Mouse (Mus musculus) intestine, embryonic 14.5 days (tissue): ENCODE data around the gene Olfr594. TPM values are rescaled to one million over a fixed set of nuclear protein-coding genes. Genes with fewer than 3 reads are reported as not detected.
"Not testable (repeated sequence)": the region's sequence is repeated elsewhere in the genome, so short reads cannot be mapped to it uniquely, and the experiment has no call there.

ENCODE experiments used
- ATAC-seq: fragments of 200-750 bp; cut with Nextera tagmentation; replicated peaks from 2 replicates; pipeline ENCODE4 v1.8.0; 2017; ENCODE audit warnings: low read depth, moderate number of reproducible peaks, moderate TSS enrichment, moderate library complexity; ENCODE audit not compliant: low FRiP score, low TSS enrichment
- DNase-seq: peaks from one replicate; pipeline ENCODE4 v3.0.0-alpha.2; 2018; ENCODE audit warnings: low spot score
- H3K27ac ChIP-seq: fragments of 300-500 bp; sonication (generic); 2 replicates; pipeline ENCODE4 v1.5.1; 2014; ENCODE audit warnings: low read depth, mild to moderate bottlenecking, control low read depth
- H3K27me3 ChIP-seq: fragments of 300-500 bp; sonication (generic); replicated peaks from 2 replicates; pipeline ENCODE4 v1.6.1; 2014; ENCODE audit warnings: low read length, control low read depth; ENCODE audit not compliant: control insufficient read depth, insufficient read depth
- H3K36me3 ChIP-seq: fragments of 300-500 bp; sonication (generic); 2 replicates; pipeline ENCODE4 v1.6.1; 2014; ENCODE audit warnings: low read length, control low read depth; ENCODE audit not compliant: control insufficient read depth, insufficient read depth
- H3K4me1 ChIP-seq: fragments of 300-500 bp; sonication (generic); replicated peaks from 2 replicates; pipeline ENCODE4 v1.6.1; 2014; ENCODE audit warnings: low read length, control low read depth, mixed read lengths; ENCODE audit not compliant: control insufficient read depth, insufficient read depth
- H3K4me2 ChIP-seq: fragments of 300-500 bp; sonication (generic); 2 replicates; pipeline ENCODE4 v1.6.1; 2014; ENCODE audit warnings: low read length
- H3K4me3 ChIP-seq: fragments of 300-500 bp; sonication (generic); 2 replicates; pipeline ENCODE4 v1.5.1; 2014; ENCODE audit warnings: low read depth, low read length, control low read depth, mixed read lengths
- H3K9ac ChIP-seq: fragments of 300-500 bp; sonication (generic); 2 replicates; pipeline ENCODE4 v1.6.1; 2014; ENCODE audit warnings: mild to moderate bottlenecking, low read length
- H3K9me3 ChIP-seq: fragments of 300-500 bp; sonication (generic); 2 replicates; pipeline ENCODE4 v1.6.1; 2016; ENCODE audit warnings: low read length, control low read depth; ENCODE audit not compliant: control insufficient read depth
- WGBS: fragments of 180-500 bp; shearing (Covaris S2); extraction: QIAGEN DNeasy Blood & Tissue Kit; methylation state at CpG from one replicate; pipeline ENCODE4 v1.1.7; 2014; 5-methylcytosine and 5-hydroxymethylcytosine counted together
- microRNA-seq: library from miRNA; unstranded; fragments of <30 nt; microRNA quantifications from one replicate; pipeline ENCODE4, GENCODE M21; 2016
- polyA plus RNA-seq: library from polyadenylated mRNA; unstranded; fragments of >200 nt; fragmentation: Nextera tagmentation; extraction: Ambion mirVana; gene quantifications from 2 replicates; pipeline ENCODE4 v1.2.1, GENCODE M21; 2014

Olfr594 gene
- not detected in 2 replicates for polyA plus RNA-seq

GRCm38 (mm10) chr7:103216696-103217095 lies at the start of gene Olfr594:
Gene Olfr594, plus strand, starts transcription at chr7:103216996.
- no peaks in the 10 kb centered on the region for H3K4me1 ChIP-seq
- H3K9me3 ChIP-seq: no peaks in the 10 kb centered on the region
- H3K27ac ChIP-seq: no peak within 1 kb of the TSS
- no peaks in the 10 kb centered on the region for H3K36me3 ChIP-seq
- no peak within 1 kb of the TSS for H3K9ac ChIP-seq
- no peak for ATAC-seq
- H3K4me3 ChIP-seq: no peak within 1 kb of the TSS
- no peaks in the 10 kb centered on the region for H3K27me3 ChIP-seq
- DNase-seq: no peak
- H3K4me2 ChIP-seq: no peak within 1 kb of the TSS

GRCm38 (mm10) chr7:103169697-103170096 lies 47.1 kb upstream of the Olfr594 start:
- ATAC-seq: no peak
- Histone ChIP-seq H3K27me3 (no peaks in the 10 kb centered on the region), H3K4me3 (no peak overlapping the region), H3K27ac (no peak overlapping the region), H3K36me3 (no peaks in the 10 kb centered on the region), H3K4me1 (no peaks in the 10 kb centered on the region), H3K9me3 (no peaks in the 10 kb centered on the region), H3K9ac (no peak overlapping the region), H3K4me2 (no peak overlapping the region)
- no peak for DNase-seq
- 80% methylated on average over 5 of the region's 5 CpGs for WGBS

GRCm38 (mm10) chr7:103178240-103178639 lies 38.6 kb upstream of the Olfr594 start, which contains the start of gene Olfr591:
Gene Olfr591, minus strand, starts transcription at chr7:103178340.
- Histone ChIP-seq H3K4me2 (no peak within 1 kb of the TSS), H3K27ac (no peak within 1 kb of the TSS)
- 89% methylated on average over 1 of the region's 1 CpGs for WGBS

GRCm38 (mm10) chr7:103184503-103184902 lies 32.3 kb upstream of the Olfr594 start, which contains the start of gene Olfr592:
Gene Olfr592, plus strand, starts transcription at chr7:103184803.
- DNase-seq, H3K9ac ChIP-seq, H3K4me3 ChIP-seq, H3K27me3 ChIP-seq, H3K27ac ChIP-seq, H3K9me3 ChIP-seq, H3K36me3 ChIP-seq, ATAC-seq, H3K4me2 ChIP-seq, H3K4me1 ChIP-seq: not testable (repeated sequence)
- WGBS: 86% methylated on average over 1 of the region's 1 CpGs

More at GRCm38 (mm10) chr7:103178240-103178639, 38.6 kb upstream of the Olfr594 start, which contains the start of gene Olfr591:
- Histone ChIP-seq H3K4me3 (no peak within 1 kb of the TSS), H3K4me1 (no peaks in the 10 kb centered on the region), H3K9ac (no peak within 1 kb of the TSS), H3K36me3 (no peaks in the 10 kb centered on the region), H3K27me3 (no peaks in the 10 kb centered on the region), H3K9me3 (no peaks in the 10 kb centered on the region; the same call in 1 of the 2 replicates)
- DNase-seq: no peak
- no peak for ATAC-seq

- 70% methylated on average over 1 of the region's 1 CpGs for whole genome bisulfite sequencing
- ATAC-seq (no peak), DNase-seq (no peak)
- H3K4me1 ChIP-seq: no peaks in the 10 kb centered on the region
- no peak within 1 kb of the TSS for H3K4me3 ChIP-seq
- no peak within 1 kb of the TSS for H3K4me2 ChIP-seq
- no peak within 1 kb of the TSS for H3K9ac ChIP-seq
- no peak within 1 kb of the TSS for H3K27ac ChIP-seq
- H3K27me3 ChIP-seq: no peaks in the 10 kb centered on the region
- no peaks in the 10 kb centered on the region for H3K9me3 ChIP-seq
- no peaks in the 10 kb centered on the region for H3K36me3 ChIP-seq
Observed at GRCm38 (mm10) chr7:103211562-103211961, 5.2 kb upstream of the Olfr594 start, which contains the start of gene Olfr593. Gene Olfr593, plus strand, starts transcription at chr7:103211862.

- not testable (repeated sequence) for DNase-seq, H3K4me3 ChIP-seq, H3K9ac ChIP-seq, H3K9me3 ChIP-seq, H3K27ac ChIP-seq, H3K4me2 ChIP-seq, H3K36me3 ChIP-seq, ATAC-seq, H3K4me1 ChIP-seq, H3K27me3 ChIP-seq
- WGBS: 88% methylated on average over 5 of the region's 5 CpGs
Observed at GRCm38 (mm10) chr7:103212050-103212449, 4.7 kb upstream of the Olfr594 start.

- H3K4me2 ChIP-seq, H3K36me3 ChIP-seq, DNase-seq, H3K27me3 ChIP-seq, H3K27ac ChIP-seq, ATAC-seq, H3K4me1 ChIP-seq, H3K9me3 ChIP-seq, H3K9ac ChIP-seq, H3K4me3 ChIP-seq: not testable (repeated sequence)
Observed at GRCm38 (mm10) chr7:103252405-103252804, 35.6 kb downstream of the Olfr594 start, which contains the start of gene Usp17ld. Gene Usp17ld, minus strand, starts transcription at chr7:103252505.

Small RNA genes lying within 50 kb of the gene (microRNA-seq; reads per million reads assigned to microRNA genes)
- not detected for gene Gm23550
- not detected for gene Gm25171

Other genes starting within 250 kb of the Olfr594 start
- not detected in 2 replicates for gene Olfr577, start 241.1 kb upstream of the Olfr594 start, polyA plus RNA-seq
- not detected in 2 replicates for gene Olfr578, start 227.7 kb upstream of the Olfr594 start, polyA plus RNA-seq
- not detected in 2 replicates for gene Olfr582, start 179.0 kb upstream of the Olfr594 start, polyA plus RNA-seq
- gene Olfr583, start 165.7 kb upstream of the Olfr594 start, polyA plus RNA-seq: not detected in 2 replicates
- gene Olfr584, start 135.1 kb upstream of the Olfr594 start, polyA plus RNA-seq: not detected in 2 replicates
- gene Olfr585, start 119.3 kb upstream of the Olfr594 start, polyA plus RNA-seq: not detected in 2 replicates
- gene Olfr586, start 91.4 kb upstream of the Olfr594 start, polyA plus RNA-seq: not detected in 2 replicates
- gene Olfr588-ps1, start 76.1 kb upstream of the Olfr594 start, polyA plus RNA-seq: not detected in 2 replicates
- not detected in 2 replicates for gene Olfr589, start 60.6 kb upstream of the Olfr594 start, polyA plus RNA-seq
- gene Olfr591, start 38.7 kb upstream of the Olfr594 start, polyA plus RNA-seq: not detected in 2 replicates
- not detected in 2 replicates for gene Olfr592, start 32.2 kb upstream of the Olfr594 start, polyA plus RNA-seq
- gene Olfr593, start 5.1 kb upstream of the Olfr594 start, polyA plus RNA-seq: not detected in 2 replicates
- not detected in 2 replicates for gene Usp17ld, start 35.5 kb downstream of the Olfr594 start, polyA plus RNA-seq
- not detected in 2 replicates for gene Olfr596, start 88.7 kb downstream of the Olfr594 start, polyA plus RNA-seq
- not detected in 2 replicates for gene Olfr597, start 99.3 kb downstream of the Olfr594 start, polyA plus RNA-seq
- not detected in 2 replicates for gene Olfr598, start 106.6 kb downstream of the Olfr594 start, polyA plus RNA-seq
- gene Olfr599, start 118.9 kb downstream of the Olfr594 start, polyA plus RNA-seq: not detected in 2 replicates
- not detected in 2 replicates for gene Olfr600, start 132.7 kb downstream of the Olfr594 start, polyA plus RNA-seq
- gene Olfr601, start 145.7 kb downstream of the Olfr594 start, polyA plus RNA-seq: not detected in 2 replicates
- not detected in 2 replicates for gene Olfr603, start 169.2 kb downstream of the Olfr594 start, polyA plus RNA-seq
- gene Usp17lc, start 198.1 kb downstream of the Olfr594 start, polyA plus RNA-seq: not detected in 2 replicates
- not detected in 2 replicates for gene Olfr605, start 228.4 kb downstream of the Olfr594 start, polyA plus RNA-seq
- not detected in 2 replicates for gene Olfr606, start 232.1 kb downstream of the Olfr594 start, polyA plus RNA-seq
- not detected in 2 replicates for gene Olfr607, start 247.2 kb downstream of the Olfr594 start, polyA plus RNA-seq